In the genomic region with DNA sequence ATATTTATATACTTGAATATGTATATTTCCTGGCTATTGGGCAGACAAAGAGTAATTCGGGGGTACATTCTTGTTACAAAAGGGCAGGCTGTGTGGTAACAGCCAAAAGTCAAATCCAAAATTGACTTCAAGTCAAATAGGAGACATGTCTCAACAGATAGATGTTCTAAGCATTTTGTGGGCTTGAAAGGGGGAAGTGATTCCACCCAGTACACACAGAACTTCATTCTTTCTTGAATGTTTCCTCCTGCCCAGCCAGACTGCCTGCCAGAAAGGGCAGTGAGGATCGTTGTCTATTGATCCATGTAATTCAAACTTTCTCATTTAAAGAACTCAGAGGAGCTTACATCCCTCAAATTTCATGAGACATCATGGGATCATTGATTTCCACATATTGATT, we compare ENCODE assay signal across 32 mouse cellular contexts.
"Had no signal": no experiment of that assay in that cellular context is flagged by ENCODE, and none has a peak within 500 bp of the region (broad histone marks: within the 10 kb centered on the region; RNA-seq: fewer than 3 reads in every experiment).

No protein-coding gene starts in this region.

- H3K4me2 ChIP-seq: limb, embryonic 12.5 days; limb, embryonic 13.5 days; limb, embryonic 15.5 days; liver, embryonic 11.5 days; liver, embryonic 12.5 days; liver, embryonic 13.5 days; liver, embryonic 15.5 days; lung, embryonic 14.5 days; lung, embryonic 15.5 days; midbrain, embryonic 11.5 days; midbrain, embryonic 12.5 days; midbrain, embryonic 13.5 days; midbrain, embryonic 15.5 days; neural tube, embryonic 12.5 days had no signal

- H3K4me1 ChIP-seq: limb, embryonic 10.5 days; limb, embryonic 12.5 days; limb, embryonic 13.5 days; limb, embryonic 15.5 days; liver, embryonic 12.5 days; liver, embryonic 13.5 days; liver, embryonic 15.5 days; lung, embryonic 15.5 days; midbrain, embryonic 10.5 days; midbrain, embryonic 12.5 days; midbrain, embryonic 13.5 days; midbrain, embryonic 15.5 days; neural tube, embryonic 12.5 days had no signal

- H3K9me3 ChIP-seq: limb, embryonic 10.5 days; limb, embryonic 12.5 days; limb, embryonic 13.5 days; limb, embryonic 15.5 days; liver, embryonic 12.5 days; liver, embryonic 13.5 days; liver, embryonic 15.5 days; lung, embryonic 15.5 days; midbrain, embryonic 10.5 days; midbrain, embryonic 12.5 days; midbrain, embryonic 13.5 days; midbrain, embryonic 15.5 days; neural tube, embryonic 12.5 days had no signal

- ATAC-seq: liver, embryonic 12.5 days; liver, postnatal 0 days; lung, postnatal 0 days; midbrain, embryonic 13.5 days; midbrain, embryonic 15.5 days; midbrain, embryonic 16.5 days had no signal

- H3K4me3 ChIP-seq: limb, embryonic 10.5 days; limb, embryonic 12.5 days; limb, embryonic 13.5 days; limb, embryonic 15.5 days; liver, embryonic 12.5 days; liver, embryonic 13.5 days; liver, embryonic 15.5 days; lung, embryonic 15.5 days; megakaryocyte, embryonic 14.5 days; midbrain, embryonic 10.5 days; midbrain, embryonic 12.5 days; midbrain, embryonic 13.5 days; midbrain, embryonic 15.5 days; myocyte; neural tube, embryonic 12.5 days had no signal

- H3K27me3 ChIP-seq: limb, embryonic 12.5 days; limb, embryonic 13.5 days; limb, embryonic 15.5 days; liver, embryonic 12.5 days; liver, embryonic 13.5 days; liver, embryonic 15.5 days; lung, embryonic 15.5 days; megakaryocyte, embryonic 14.5 days; midbrain, embryonic 12.5 days; midbrain, embryonic 13.5 days; midbrain, embryonic 15.5 days; neural tube, embryonic 12.5 days had no signal

- H3K9ac ChIP-seq: limb, embryonic 12.5 days; limb, embryonic 13.5 days; limb, embryonic 15.5 days; liver, embryonic 12.5 days; liver, embryonic 13.5 days; liver, embryonic 14.5 days; liver, embryonic 15.5 days; liver, postnatal 0 days; lung, embryonic 14.5 days; lung, embryonic 15.5 days; midbrain, embryonic 12.5 days; midbrain, embryonic 13.5 days; midbrain, embryonic 15.5 days; neural tube, embryonic 12.5 days had no signal

- DNase-seq: left cerebral cortex, postnatal 4 days; liver; liver, embryonic 13.5 days; liver, postnatal 0 days; lung, adult 18-20 months; lung, adult 2 months; lung, embryonic 14.5 days; lung, postnatal 10 days; lung, postnatal 14 days; lung, postnatal 36 days; lung, postnatal 4 days; midbrain, embryonic 14.5 days had no signal

- H3K27ac ChIP-seq: limb, embryonic 10.5 days; limb, embryonic 12.5 days; limb, embryonic 13.5 days; limb, embryonic 15.5 days; liver, embryonic 12.5 days; liver, embryonic 13.5 days; liver, embryonic 14.5 days; liver, embryonic 15.5 days; lung, embryonic 15.5 days; macrophage; midbrain, embryonic 10.5 days; midbrain, embryonic 12.5 days; midbrain, embryonic 13.5 days; midbrain, embryonic 15.5 days; neural tube, embryonic 12.5 days had no signal

- H3K36me3 ChIP-seq: limb, embryonic 10.5 days; limb, embryonic 12.5 days; limb, embryonic 13.5 days; limb, embryonic 15.5 days; liver, embryonic 12.5 days; liver, embryonic 13.5 days; liver, embryonic 15.5 days; lung, embryonic 15.5 days; midbrain, embryonic 10.5 days; midbrain, embryonic 12.5 days; midbrain, embryonic 13.5 days; midbrain, embryonic 15.5 days; neural tube, embryonic 12.5 days had no signal
